In genomic region chr4:47234667-47235267, GRCm38 (mm10) we compare ENCODE assay signal across 8 mouse cellular contexts. TPM values are rescaled to one million over a fixed set of nuclear protein-coding genes. Genes with fewer than 3 reads are reported as not detected.
DNase-seq lines count a peak whose midpoint lies in the region; ATAC-seq and TF ChIP-seq lines count a peak whose summit lies in the region.

No protein-coding gene starts in this region.

- H3K9me3 ChIP-seq in heart, embryonic 12.5 days (replicated peaks), result no peaks in the 10 kb centered on the region
- H3K9me3 ChIP-seq in intestine, postnatal 0 days (ENCODE audit: control insufficient read depth), result no peaks in the 10 kb centered on the region
- no peaks in the 10 kb centered on the region for H3K9me3 ChIP-seq in midbrain, embryonic 15.5 days

- H3K27ac ChIP-seq in heart, embryonic 12.5 days (ENCODE audit: poor library complexity, severe bottlenecking), result no peak overlapping the region
- H3K27ac ChIP-seq in intestine, postnatal 0 days (ENCODE audit: low read depth, low read length), result no peak overlapping the region
- H3K27ac ChIP-seq in midbrain, embryonic 15.5 days, result no peak overlapping the region

- no peak overlapping the region for H3K9ac ChIP-seq in heart, embryonic 12.5 days
- H3K9ac ChIP-seq in intestine, postnatal 0 days (ENCODE audit: low read depth, low read length), result no peak overlapping the region
- no peak overlapping the region for H3K9ac ChIP-seq in midbrain, embryonic 15.5 days

- intact Hi-C loops in left cerebral cortex, postnatal 4 days (cut with DNase I), result no loop called here

- H3K4me2 ChIP-seq in heart, embryonic 12.5 days, result no peak overlapping the region
- no peak overlapping the region for H3K4me2 ChIP-seq in intestine, postnatal 0 days (replicated peaks; ENCODE audit: low read depth)
- H3K4me2 ChIP-seq in midbrain, embryonic 15.5 days, result no peak overlapping the region

- ATAC-seq in heart, embryonic 12.5 days (ENCODE audit: insufficient number of reproducible peaks, low FRiP score), result no peak
- peak; percentile 31; the same call in 1 of the 2 replicates for ATAC-seq in intestine, postnatal 0 days
- peak; percentile 50 for ATAC-seq in midbrain, embryonic 15.5 days (replicated peaks)

- H3K36me3 ChIP-seq in heart, embryonic 12.5 days, result no peaks in the 10 kb centered on the region
- H3K36me3 ChIP-seq in intestine, postnatal 0 days (ENCODE audit: control insufficient read depth, insufficient read depth), result no peaks in the 10 kb centered on the region
- H3K36me3 ChIP-seq in midbrain, embryonic 15.5 days (replicated peaks), result no peaks in the 10 kb centered on the region

- peak; percentile 92 for TF ChIP-seq CTCF in intestine, postnatal 0 days (IDR thresholded peaks at IDR 0.05; ENCODE audit: low read depth)

- peaks cover 11% of the 10 kb centered on the region for H3K4me1 ChIP-seq in heart, embryonic 12.5 days (replicated peaks)
- H3K4me1 ChIP-seq in intestine, postnatal 0 days (replicated peaks; ENCODE audit: control insufficient read depth, insufficient read depth, low read length), result no peaks in the 10 kb centered on the region; the same call in 1 of the 2 replicates
- H3K4me1 ChIP-seq in midbrain, embryonic 15.5 days, result peaks cover 12% of the 10 kb centered on the region

- WGBS in heart, embryonic 12.5 days, result 23% methylated on average over 17 of the region's 17 CpGs
- 22% methylated on average over 17 of the region's 17 CpGs for WGBS in intestine, postnatal 0 days
- WGBS in midbrain, embryonic 15.5 days, result 27% methylated on average over 17 of the region's 17 CpGs

- peaks cover 7% of the 10 kb centered on the region; the same call in 1 of the 2 replicates for H3K27me3 ChIP-seq in heart, embryonic 12.5 days (replicated peaks)
- H3K27me3 ChIP-seq in intestine, postnatal 0 days (replicated peaks; ENCODE audit: control insufficient read depth, insufficient read depth, low read length), result no peaks in the 10 kb centered on the region
- no peaks in the 10 kb centered on the region for H3K27me3 ChIP-seq in midbrain, embryonic 15.5 days (replicated peaks)

- no peak overlapping the region for H3K4me3 ChIP-seq in heart, embryonic 12.5 days
- H3K4me3 ChIP-seq in intestine, postnatal 0 days (ENCODE audit: low read depth, low read length), result no peak overlapping the region
- no peak overlapping the region for H3K4me3 ChIP-seq in midbrain, embryonic 15.5 days

- peak; percentile 99 for DNase-seq in heart, adult 11 months
- DNase-seq in cerebellum, postnatal 4 days (ENCODE audit: low spot score in 2 of 2), result peak; percentile 47 to 74
- DNase-seq in gastrocnemius, postnatal 10 days, result peak; percentile 92
- DNase-seq in left cerebral cortex, postnatal 4 days, result peak; percentile 82
- DNase-seq in spleen, adult 18-20 months, result peak; percentile 21 to 70

RNA-seq across cellular contexts. Expression of gene Col15a1, which starts 26.8 kb away (rescaled TPM):
- polyA plus RNA-seq in heart, embryonic 12.5 days (2016; fragmentation: Nextera tagmentation; extraction: Ambion mirVana), result 2.2 and 2.4 TPM in 2 replicates
- total RNA-seq in gastrocnemius, postnatal 10 days (2021), result 100 to 1,000 TPM; 332 to 359 TPM
- 13.0 and 13.1 TPM in 2 replicates for polyA plus RNA-seq in intestine, postnatal 0 days (2015; fragmentation: Nextera tagmentation; extraction: Ambion mirVana)
- 10 to 100 TPM; 24.6 to 26.5 TPM for total RNA-seq in left cerebral cortex, postnatal 4 days (2021)
- polyA plus RNA-seq in midbrain, embryonic 15.5 days (2015; fragmentation: Nextera tagmentation; extraction: Ambion mirVana), result 3.8 and 4.5 TPM in 2 replicates

Comparison
In these comparisons a context has a peak if more than half of its experiments do, and no peak if none do; other contexts are left out.
1. DNase-seq: peak in every context shown above with its lines; median percentile 99 in heart, adult 11 months; 92 in gastrocnemius, postnatal 10 days; 82 in left cerebral cortex, postnatal 4 days; 60 in cerebellum, postnatal 4 days; 46 in spleen, adult 18-20 months.